ENCODE assay signal across 16 mouse cellular contexts in genomic region chr16:66117930-66118329, GRCm38 (mm10).
A peak's percentile ranks its signal among the peaks of the same experiment; 100 is the strongest.
DNase-seq lines count a peak whose midpoint lies in the region; TF ChIP-seq lines count a peak whose summit lies in the region.
"Had no signal": no experiment of that assay in that cellular context is flagged by ENCODE, and none has a peak within 500 bp of the region (broad histone marks: within the 10 kb centered on the region; RNA-seq: fewer than 3 reads in every experiment).

No protein-coding gene starts in this region.

- no peak for DNase-seq in MEL (ENCODE audit: low read depth, low spot score)
- no peak for DNase-seq in lung, adult 18-20 months
- DNase-seq: adrenal gland, adult 2 months; adrenal gland, adult 8-10 months; adrenal gland, postnatal 10 days; adrenal gland, postnatal 14 days; adrenal gland, postnatal 25 days; adrenal gland, postnatal 36 days; B cell, adult 2 months; cerebellum, adult 11 months; cerebellum, adult 11-12 months; cerebellum, adult 18-20 months; cerebellum, adult 2 months; cerebellum, adult 8-10 months had no signal

- TF ChIP-seq POLR2A in MEL (IDR thresholded peaks at IDR 0.05; ENCODE audit: control insufficient read depth in 1 of 2, insufficient read depth in 1 of 2, low read depth in 1 of 2, low read length in 2 of 2, poor library complexity in 1 of 2): no peak

- H3K79me2 ChIP-seq in MEL (ENCODE audit: control insufficient read depth, insufficient read depth, low read length, poor library complexity): no peaks in the 10 kb centered on the region

- H3K27ac ChIP-seq in MEL (ENCODE audit: control insufficient read depth, low read depth, low read length): no peak overlapping the region

- no peaks in the 10 kb centered on the region for H3K36me3 ChIP-seq in MEL (ENCODE audit: control insufficient read depth in 1 of 2, insufficient read depth in 2 of 2, low read length in 2 of 2)
- H3K36me3 ChIP-seq: G1E had no signal

- H3K9ac ChIP-seq in MEL (ENCODE audit: control insufficient read depth, low read depth, low read length, poor library complexity, severe bottlenecking): no peak overlapping the region

- TF ChIP-seq EP300 in MEL (IDR thresholded peaks at IDR 0.05; ENCODE audit: low read depth in 1 of 2, low read length in 2 of 2): peak in 1 of 2 experiments; percentile 32; a peak in 2 of 4 replicates

- no peak for TF ChIP-seq CTCF in MEL (IDR thresholded peaks at IDR 0.05 in 2 of 3, conservative IDR thresholded peaks at IDR 0.05 in 1 of 3; ENCODE audit: control insufficient read depth in 1 of 3, insufficient read depth in 1 of 3, low read depth in 2 of 3, low read length in 3 of 3, poor library complexity in 1 of 3, severe bottlenecking in 1 of 3)

- no peaks in the 10 kb centered on the region for H3K4me1 ChIP-seq in MEL (ENCODE audit: control insufficient read depth in 1 of 2, insufficient read depth in 2 of 2, low read length in 2 of 2)

- no peak overlapping the region for H3K4me3 ChIP-seq in MEL (ENCODE audit: control insufficient read depth in 1 of 2, insufficient read depth in 1 of 2, low read depth in 2 of 2, low read length in 2 of 2)

- no peaks in the 10 kb centered on the region for H3K9me3 ChIP-seq in MEL (replicated peaks; ENCODE audit: insufficient read depth, low read length)

- no peak for TF ChIP-seq RAD21 in MEL (IDR thresholded peaks at IDR 0.05; ENCODE audit: low read depth, low read length)

- no peaks in the 10 kb centered on the region for H3K27me3 ChIP-seq in MEL (ENCODE audit: control insufficient read depth in 1 of 2, insufficient read depth in 2 of 2, low read length in 2 of 2)
- H3K27me3 ChIP-seq: CH12.LX had no signal

TF ChIP-seq in MEL, 35 proteins besides CTCF, POLR2A, EP300 and RAD21:
- TF ChIP-seq MYB (IDR thresholded peaks at IDR 0.05; ENCODE audit: low read depth, low read length) (no peak), E2F4 (IDR thresholded peaks at IDR 0.05; ENCODE audit: borderline replicate concordance, low read depth, low read length) (no peak), MYC (IDR thresholded peaks at IDR 0.05; ENCODE audit: low read depth, low read length) (no peak), MEF2A (IDR thresholded peaks at IDR 0.05; ENCODE audit: extremely low read depth, insufficient replicate concordance, low read depth, low read length, poor library complexity, severe bottlenecking) (peak; percentile 62; the same call in 1 of the 2 replicates), USF1 (IDR thresholded peaks at IDR 0.05; ENCODE audit: low read depth, low read length) (no peak), ETS1 (IDR thresholded peaks at IDR 0.05; ENCODE audit: low read depth, low read length) (peak; percentile 20; the same call in 1 of the 2 replicates), POLR2AphosphoS5 (IDR thresholded peaks at IDR 0.05; ENCODE audit: borderline replicate concordance, low read depth, low read length) (no peak), TAL1 (IDR thresholded peaks at IDR 0.05; ENCODE audit: low read length) (no peak), ZNF384 (IDR thresholded peaks at IDR 0.05; ENCODE audit: low read depth, low read length) (no peak), MAFK (IDR thresholded peaks at IDR 0.05; ENCODE audit: borderline replicate concordance, low read depth, low read length) (no peak), SMC3 (IDR thresholded peaks at IDR 0.05; ENCODE audit: low read depth, low read length) (no peak), TCF12 (IDR thresholded peaks at IDR 0.05; ENCODE audit: low read depth, low read length) (peak; percentile 56; the same call in 1 of the 2 replicates), KAT2A (conservative IDR thresholded peaks at IDR 0.05; ENCODE audit: low read depth, low read length) (no peak), JUND (IDR thresholded peaks at IDR 0.05; ENCODE audit: low read depth, low read length) (no peak), MAZ (IDR thresholded peaks at IDR 0.05; ENCODE audit: low read depth, low read length) (no peak), NELFE (IDR thresholded peaks at IDR 0.05; ENCODE audit: low read depth, low read length) (no peak), NRF1 (IDR thresholded peaks at IDR 0.05; ENCODE audit: insufficient read depth, low read depth, low read length, poor library complexity, severe bottlenecking) (no peak)
